Mouse (Mus musculus) cerebellum, adult 8-10 months (tissue): ENCODE measurements around the gene Sox5.

Experiments
- DNase-seq: peaks from one replicate; pipeline ENCODE4 v3.0.0; 2022

Sox5 gene

GRCm38 (mm10) chr6:143900871-143901270 is 880.9 kb downstream of the Sox5 start:
- DNase-seq, result no peak

GRCm38 (mm10) chr6:143895092-143895491 is 886.7 kb downstream of the Sox5 start:
- no peak for DNase-seq

GRCm38 (mm10) chr6:143892869-143893268 is 888.9 kb downstream of the Sox5 start:
- no peak for DNase-seq

DNA sequence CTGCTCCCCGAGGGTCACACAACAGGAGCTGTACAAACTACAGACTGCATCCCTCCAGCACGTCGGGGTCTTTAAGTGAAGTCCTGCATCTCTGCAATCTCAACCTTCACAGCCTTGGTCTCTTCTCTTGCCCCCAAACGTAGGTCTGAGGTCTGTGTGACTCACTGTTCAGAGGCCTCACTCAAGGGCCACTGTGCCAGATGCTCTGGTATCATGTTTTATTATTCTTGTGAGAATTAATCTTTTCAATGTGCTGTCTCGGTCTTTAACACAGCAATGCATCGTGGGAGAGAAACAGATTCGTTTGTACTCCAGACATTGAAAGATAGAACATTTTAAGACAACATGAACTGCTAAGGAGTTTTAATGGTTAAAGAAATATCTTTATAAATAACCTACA is 893.2 kb downstream of the Sox5 start:
- DNase-seq, result no peak

- DNase-seq, result no peak
Observed at GRCm38 (mm10) chr6:143878525-143878924, 903.3 kb downstream of the Sox5 start.

DNA sequence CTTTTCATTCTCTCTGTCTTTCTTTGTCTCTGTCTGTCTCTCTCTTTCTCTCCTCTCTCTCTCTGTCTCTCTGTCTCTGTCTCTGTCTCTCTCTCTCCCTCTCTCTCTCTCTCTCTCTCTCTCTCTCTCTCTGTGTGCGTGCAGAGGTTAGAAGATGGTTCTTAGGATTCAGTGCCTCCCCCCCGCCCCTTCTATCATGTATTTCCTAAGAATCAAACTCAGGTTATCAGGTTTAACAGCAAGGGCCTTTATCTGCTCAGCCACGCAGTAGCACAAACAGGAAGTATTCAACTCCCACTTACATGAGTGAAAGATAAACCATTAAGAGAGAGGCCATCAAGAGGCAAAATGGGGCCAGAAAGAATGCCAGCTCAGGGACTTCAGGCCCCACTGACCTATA is 913.0 kb downstream of the Sox5 start:
- no peak for DNase-seq

DNA sequence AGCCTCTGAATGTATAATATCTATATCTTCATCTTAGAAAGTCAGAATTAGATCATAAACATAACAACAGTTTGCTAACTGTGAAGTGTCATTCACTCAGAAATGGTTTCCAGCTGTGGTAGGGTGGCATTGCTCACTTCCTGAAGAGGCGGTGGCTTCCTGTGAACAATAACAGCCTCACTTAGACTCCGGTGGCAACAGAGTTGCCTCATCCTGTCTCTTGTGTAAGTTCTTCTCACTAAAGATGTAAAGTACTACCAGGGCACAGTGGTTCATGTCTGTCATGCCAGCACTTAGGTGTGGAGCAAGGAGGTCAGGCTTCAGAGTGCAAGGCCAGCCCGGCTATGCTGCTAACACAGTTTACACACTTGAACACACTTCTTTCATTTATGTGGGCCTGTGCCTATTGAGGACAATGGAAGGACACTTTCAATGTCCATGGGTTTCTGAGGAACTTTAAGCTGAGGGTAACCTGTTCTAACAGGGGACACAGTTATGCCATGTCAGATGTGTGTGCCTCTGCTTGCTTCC is 913.6 kb downstream of the Sox5 start:
- no peak for DNase-seq

DNA sequence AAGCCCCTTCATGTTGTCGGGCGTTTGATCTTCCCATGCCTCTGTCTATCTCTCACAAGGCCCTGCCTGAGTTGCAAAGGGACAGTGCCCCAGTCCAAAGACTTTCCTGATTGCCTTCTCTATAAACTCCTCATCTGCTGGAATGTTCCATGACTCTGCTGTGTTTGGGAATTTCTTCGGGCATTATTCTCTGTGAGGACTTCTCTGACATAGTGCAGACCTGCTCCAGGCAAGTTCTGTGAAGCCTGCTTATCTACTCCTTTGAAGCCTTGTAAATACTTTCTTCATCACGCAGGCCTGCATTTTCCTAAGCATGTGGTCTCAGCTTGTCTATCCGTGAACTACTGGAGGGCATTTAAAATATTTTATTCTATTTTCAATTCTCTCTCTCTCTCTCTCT is 914.7 kb downstream of the Sox5 start:
- no peak for DNase-seq

- DNase-seq, result no peak
Observed at GRCm38 (mm10) chr6:143866566-143866965, 915.2 kb downstream of the Sox5 start.

DNA sequence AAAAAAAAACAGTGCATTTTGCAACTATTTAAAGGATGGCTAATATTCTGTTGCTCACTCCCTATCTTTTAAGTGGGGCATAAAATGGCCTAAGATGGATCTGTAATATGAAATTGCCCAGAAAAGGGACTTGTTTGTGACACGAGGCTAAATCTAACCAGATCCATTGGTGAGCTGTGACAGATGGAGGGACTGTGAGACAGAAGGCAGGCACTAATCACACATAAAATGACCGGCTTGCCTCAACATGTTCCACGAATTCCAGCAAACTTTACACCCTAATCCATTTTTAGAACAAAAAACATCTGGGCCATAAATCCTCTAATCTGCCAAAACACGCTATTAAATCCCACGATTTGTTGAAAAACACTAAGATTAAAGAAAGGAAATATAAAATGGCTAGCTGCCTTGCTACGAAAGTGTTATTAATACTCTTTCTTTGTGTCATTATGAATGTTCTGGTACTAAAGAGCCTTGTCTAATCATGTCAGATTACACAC is 919.1 kb downstream of the Sox5 start:
- DNase-seq, result no peak

- no peak for DNase-seq
Observed at GRCm38 (mm10) chr6:143860036-143860435, 921.7 kb downstream of the Sox5 start.

DNA sequence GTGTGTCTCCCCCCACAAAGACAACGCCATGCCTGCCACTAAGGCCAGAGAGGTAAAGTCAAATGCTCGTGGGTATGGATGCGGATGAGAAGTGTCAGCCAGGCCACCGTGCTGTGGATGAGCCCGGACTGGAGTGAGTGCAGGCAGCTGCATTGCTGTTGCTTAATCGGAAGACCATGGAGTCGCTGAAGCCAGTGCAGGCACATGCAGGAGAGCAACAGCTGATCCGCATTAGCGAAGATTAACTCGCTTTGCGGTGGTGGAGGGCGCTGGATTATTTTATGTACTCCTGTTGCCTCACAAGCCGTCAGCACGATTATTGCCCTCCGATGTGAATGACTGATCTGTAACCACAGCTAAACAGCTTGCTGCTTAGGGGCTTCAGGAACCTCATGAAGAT is 922.2 kb downstream of the Sox5 start:
- no peak for DNase-seq

DNA sequence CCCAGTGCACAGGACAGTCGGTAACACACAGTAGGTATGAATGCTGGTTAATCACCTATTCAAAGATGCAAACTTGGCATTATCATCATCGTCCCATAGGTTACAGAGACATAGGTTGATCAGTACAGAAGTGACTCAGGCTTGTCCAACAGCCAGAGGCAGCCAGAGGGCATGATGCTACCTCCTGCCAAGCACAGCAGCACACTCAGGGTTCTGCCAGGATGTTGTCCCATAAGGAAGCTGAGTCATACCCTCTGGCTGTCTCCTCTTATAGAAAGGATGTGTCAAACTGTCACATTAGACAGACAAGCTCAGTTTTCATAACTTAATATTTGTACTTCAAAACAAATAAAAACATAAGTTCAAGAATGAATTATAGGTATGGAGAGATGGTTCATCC is 923.2 kb downstream of the Sox5 start:
- no peak for DNase-seq

DNA sequence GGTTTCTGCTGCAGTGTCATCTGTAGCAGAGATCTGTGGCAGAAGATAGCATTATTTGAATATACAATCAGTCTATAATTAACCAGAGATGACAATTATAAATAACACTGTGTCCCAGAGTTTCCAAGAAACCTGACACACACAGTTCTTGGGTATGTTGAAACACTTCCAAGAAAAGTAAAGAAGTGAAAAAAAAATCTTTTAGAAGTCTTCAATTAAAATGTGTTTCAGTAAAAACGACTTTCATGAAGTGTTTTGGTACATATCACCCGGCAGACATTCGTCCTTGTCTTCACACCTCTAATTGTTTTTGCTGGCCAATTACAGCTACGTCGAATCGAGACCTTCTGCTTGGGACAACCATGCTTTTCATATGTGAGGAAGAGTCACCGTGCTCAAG is 924.4 kb downstream of the Sox5 start:
- no peak for DNase-seq

- no peak for DNase-seq
Observed at GRCm38 (mm10) chr6:143855421-143855820, 926.4 kb downstream of the Sox5 start.

- DNase-seq, result no peak
Observed at GRCm38 (mm10) chr6:143854031-143854430, 927.7 kb downstream of the Sox5 start.

- no peak for DNase-seq
Observed at GRCm38 (mm10) chr6:143845761-143846160, 936.0 kb downstream of the Sox5 start.

- no peak for DNase-seq
Observed at GRCm38 (mm10) chr6:143844701-143844970, 937.1 kb downstream of the Sox5 start.

DNA sequence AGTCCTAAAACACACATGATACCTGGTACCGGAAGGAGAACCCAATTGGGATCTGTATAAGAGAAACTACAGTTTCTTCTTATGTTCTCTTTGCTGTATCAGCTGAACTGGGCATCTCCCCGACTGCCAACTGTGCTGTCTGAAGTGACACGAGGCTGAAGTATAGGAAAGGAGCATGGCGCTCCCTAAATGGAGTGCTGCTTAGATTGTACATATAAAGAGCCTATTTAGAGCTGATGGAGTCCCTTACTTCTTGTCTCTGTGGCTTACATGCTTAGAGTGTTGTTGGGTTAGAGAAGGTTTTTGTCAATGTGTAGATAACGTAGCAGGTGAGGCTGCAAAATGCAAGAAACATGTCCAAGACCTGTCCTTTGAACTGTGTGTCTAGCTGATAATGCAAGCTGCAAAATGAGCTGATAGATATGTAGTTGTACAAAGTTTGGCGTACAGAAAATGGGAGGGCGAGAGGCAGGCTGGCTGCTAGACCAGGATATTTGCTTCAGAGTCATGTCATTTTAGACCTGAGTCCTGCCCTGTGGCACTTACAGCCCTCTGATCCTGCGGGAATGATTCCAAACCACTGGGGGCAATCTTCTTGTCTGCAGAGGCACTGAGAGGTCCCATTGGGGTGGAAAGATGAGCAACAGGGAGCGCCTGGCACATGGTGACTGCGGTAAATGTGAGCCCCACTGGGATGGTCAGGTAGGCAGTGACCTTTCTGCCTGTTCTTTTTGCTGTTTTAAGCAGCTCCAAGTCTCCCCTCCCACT is 937.7 kb downstream of the Sox5 start:
- DNase-seq, result no peak

DNA sequence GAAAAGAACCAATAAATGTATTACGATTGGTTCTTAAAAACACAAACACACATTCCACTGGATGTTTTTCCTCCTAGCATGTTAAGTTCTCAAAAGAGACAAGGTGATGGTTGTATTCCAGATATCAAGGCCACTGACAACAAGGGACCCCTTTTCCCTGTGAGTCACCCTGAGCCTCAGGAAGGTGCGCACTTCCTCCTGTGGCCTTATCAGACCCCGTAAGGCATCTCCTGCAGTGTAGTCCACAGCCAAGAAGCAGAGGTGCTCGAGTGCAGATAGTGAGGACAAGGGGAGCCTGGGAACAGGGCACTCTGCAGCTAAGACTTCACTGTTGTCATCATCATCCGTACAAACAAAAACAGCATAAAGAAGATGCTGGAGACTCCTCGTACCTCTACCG is 939.8 kb downstream of the Sox5 start:
- DNase-seq, result no peak

- no peak for DNase-seq
Observed at GRCm38 (mm10) chr6:143841109-143841638, 940.6 kb downstream of the Sox5 start.

DNA sequence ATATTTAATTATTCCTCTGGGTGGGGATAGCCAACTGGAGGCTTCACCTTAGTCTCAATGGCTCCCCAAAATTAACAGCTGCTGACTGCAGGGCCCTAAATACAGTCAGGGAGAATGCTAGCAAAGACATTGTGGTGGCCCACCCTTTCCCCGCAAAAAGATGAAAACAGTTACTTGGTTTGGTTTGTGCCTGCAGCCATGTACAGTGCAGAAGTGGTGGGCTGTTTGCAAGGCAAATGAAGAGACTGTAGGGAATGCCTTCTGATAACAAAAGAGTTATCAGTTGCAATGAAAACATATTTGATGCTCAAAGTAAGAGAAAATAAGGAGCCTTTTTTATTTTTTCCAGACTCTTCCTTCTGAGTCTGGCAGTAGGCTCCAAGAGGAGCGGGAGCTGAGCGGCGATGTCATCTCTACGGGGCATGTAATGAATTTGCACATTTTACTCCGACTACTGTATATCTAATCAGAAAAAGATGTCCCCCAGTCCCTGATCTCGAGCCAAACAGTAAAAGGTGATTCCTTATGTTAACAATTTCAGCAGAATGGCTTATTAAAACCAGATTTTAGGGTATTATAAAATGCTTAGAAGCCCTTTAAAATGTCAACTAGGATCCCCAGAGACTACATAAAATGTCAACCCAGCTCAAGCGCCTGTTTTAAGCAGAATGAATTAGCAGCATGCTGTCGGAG is 943.2 kb downstream of the Sox5 start:
- DNase-seq, result no peak

DNA sequence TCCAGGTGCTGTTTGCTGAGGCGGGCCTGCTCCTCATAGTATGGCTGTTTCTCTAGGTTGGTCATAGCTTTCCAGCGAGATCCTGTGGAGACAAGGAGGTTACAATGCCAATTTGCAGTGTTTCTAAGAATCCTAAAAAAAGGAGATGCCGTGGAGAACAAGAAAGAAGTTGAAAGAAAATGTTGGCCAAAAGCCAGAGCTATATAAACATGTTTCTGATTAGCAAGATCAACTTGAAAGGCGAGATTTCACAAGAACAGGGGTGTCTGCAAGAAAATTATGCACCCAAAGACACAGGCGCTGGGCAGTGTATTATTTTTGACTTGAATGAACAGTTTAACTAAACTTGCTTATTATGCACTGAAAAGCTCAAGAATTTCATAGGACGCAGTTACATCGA is 946.4 kb downstream of the Sox5 start:
- no peak for DNase-seq

DNA sequence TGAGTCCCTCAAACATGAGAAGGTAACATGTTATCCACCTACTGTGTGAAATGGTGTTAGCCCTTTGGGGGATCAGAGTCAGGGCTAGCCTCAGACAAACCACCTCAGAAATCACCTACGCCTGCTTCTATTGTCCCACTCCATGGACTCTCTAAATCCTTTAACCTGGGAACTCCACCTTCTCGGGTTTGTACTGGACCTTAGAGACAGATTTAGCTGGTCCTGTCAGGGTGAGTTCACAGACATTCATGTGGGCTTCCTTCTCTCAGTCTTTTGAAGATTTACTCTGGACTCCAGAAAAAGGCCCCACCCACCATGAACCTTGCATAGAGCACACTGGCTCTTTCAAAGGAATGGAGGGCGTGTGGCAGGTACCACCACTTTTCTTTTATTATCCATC is 947.8 kb downstream of the Sox5 start:
- no peak for DNase-seq
